Mouse (Mus musculus) c-Kit-positive CD71-positive TER-119-positive erythroid progenitor cells, embryonic 14.5 days (primary cell): ENCODE data around the gene Dusp23.

Experiments
- DNase-seq: peaks from one replicate; pipeline ENCODE4 v3.0.0-alpha.2; 2013; ENCODE audit warnings: low spot score

Dusp23 gene

GRCm38 (mm10) chr1:172623599-172623998, 9.2 kb downstream of the Dusp23 start:
- DNase-seq: no peak

- peak; percentile 17 for DNase-seq
Observed at GRCm38 (mm10) chr1:172619235-172619634, 13.5 kb downstream of the Dusp23 start.

- DNase-seq: no peak
Observed at GRCm38 (mm10) chr1:172618141-172618540, 14.6 kb downstream of the Dusp23 start.

- no peak for DNase-seq
Observed at GRCm38 (mm10) chr1:172617365-172618076, 15.2 kb downstream of the Dusp23 start.

- no peak for DNase-seq
Observed at GRCm38 (mm10) chr1:172616537-172617300, 16.0 kb downstream of the Dusp23 start.

GRCm38 (mm10) chr1:172615412-172615811, 17.4 kb downstream of the Dusp23 start:
- no peak for DNase-seq

GRCm38 (mm10) chr1:172614654-172615053, 18.1 kb downstream of the Dusp23 start:
- no peak for DNase-seq

GRCm38 (mm10) chr1:172612745-172613144, 20.0 kb downstream of the Dusp23 start:
- no peak for DNase-seq

- DNase-seq: no peak
Observed at GRCm38 (mm10) chr1:172611304-172611703, 21.5 kb downstream of the Dusp23 start.

GRCm38 (mm10) chr1:172602326-172602725, 30.4 kb downstream of the Dusp23 start, which contains the start of gene Fcrl6:
Gene Fcrl6 (minus strand): TSS chr1:172602551.
- DNase-seq: no peak

GRCm38 (mm10) chr1:172594495-172594894, 38.3 kb downstream of the Dusp23 start:
- no peak for DNase-seq

GRCm38 (mm10) chr1:172593956-172594355, 38.8 kb downstream of the Dusp23 start:
- no peak for DNase-seq

- DNase-seq: no peak
Observed at GRCm38 (mm10) chr1:172593321-172593720, 39.4 kb downstream of the Dusp23 start.

GRCm38 (mm10) chr1:172590385-172590784, 42.4 kb downstream of the Dusp23 start, which contains the start of gene Slamf8:
Gene Slamf8 (minus strand): TSS chr1:172590568.
- no peak for DNase-seq

- no peak for DNase-seq
Observed at GRCm38 (mm10) chr1:172585612-172586567, 46.9 kb downstream of the Dusp23 start.

- DNase-seq: no peak
Observed at GRCm38 (mm10) chr1:172585026-172585425, 47.7 kb downstream of the Dusp23 start.

- no peak for DNase-seq
Observed at GRCm38 (mm10) chr1:172584271-172584670, 48.5 kb downstream of the Dusp23 start.

- no peak for DNase-seq
Observed at GRCm38 (mm10) chr1:172582436-172582835, 50.3 kb downstream of the Dusp23 start.
